Mouse (Mus musculus) induced T-regulatory cell, adult 2 months (primary cell): Measurements from ENCODE around the gene Bnip2.
"Not testable (repeated sequence)": the region's sequence is repeated elsewhere in the genome, so short reads cannot be mapped to it uniquely, and the experiment has no call there.

Experiments used
- DNase-seq: peaks from one replicate; pipeline ENCODE4 v3.0.0-alpha.2; 2012; ENCODE audit warnings: low read depth

Gene Bnip2

DNA sequence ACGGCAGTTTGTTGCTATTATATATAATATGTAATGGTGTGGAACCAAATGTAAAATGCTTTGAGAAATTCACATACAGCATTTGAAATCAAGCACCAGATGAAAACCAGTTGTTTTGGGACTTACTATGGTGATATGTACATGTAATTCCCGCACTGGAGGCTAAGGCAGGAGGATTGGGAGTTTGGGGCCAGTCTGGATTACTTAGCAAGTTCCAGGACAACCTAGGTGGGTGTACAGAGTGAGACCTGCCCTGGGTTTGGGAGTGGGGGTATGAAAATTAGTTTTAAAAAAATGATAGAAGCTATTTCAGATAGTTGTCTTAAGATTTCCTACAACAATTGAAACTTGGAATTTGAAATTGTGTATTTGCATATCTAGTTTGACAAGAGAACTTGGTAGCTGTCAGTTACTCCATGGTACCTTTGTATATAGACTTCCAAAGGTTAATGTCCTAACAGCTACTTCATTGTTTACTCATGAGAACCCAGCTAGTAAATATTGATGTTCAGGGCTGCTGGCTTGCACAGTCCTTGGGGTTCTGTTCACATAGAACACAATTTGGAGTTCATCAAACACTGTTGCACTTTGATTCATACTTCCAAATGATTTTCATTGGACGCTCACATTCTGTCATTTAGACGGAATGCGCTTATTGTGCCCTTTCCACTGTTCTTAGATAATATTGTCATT lies 21.7 kb downstream of the Bnip2 start:
- DNase-seq, result peak; percentile 18

DNA sequence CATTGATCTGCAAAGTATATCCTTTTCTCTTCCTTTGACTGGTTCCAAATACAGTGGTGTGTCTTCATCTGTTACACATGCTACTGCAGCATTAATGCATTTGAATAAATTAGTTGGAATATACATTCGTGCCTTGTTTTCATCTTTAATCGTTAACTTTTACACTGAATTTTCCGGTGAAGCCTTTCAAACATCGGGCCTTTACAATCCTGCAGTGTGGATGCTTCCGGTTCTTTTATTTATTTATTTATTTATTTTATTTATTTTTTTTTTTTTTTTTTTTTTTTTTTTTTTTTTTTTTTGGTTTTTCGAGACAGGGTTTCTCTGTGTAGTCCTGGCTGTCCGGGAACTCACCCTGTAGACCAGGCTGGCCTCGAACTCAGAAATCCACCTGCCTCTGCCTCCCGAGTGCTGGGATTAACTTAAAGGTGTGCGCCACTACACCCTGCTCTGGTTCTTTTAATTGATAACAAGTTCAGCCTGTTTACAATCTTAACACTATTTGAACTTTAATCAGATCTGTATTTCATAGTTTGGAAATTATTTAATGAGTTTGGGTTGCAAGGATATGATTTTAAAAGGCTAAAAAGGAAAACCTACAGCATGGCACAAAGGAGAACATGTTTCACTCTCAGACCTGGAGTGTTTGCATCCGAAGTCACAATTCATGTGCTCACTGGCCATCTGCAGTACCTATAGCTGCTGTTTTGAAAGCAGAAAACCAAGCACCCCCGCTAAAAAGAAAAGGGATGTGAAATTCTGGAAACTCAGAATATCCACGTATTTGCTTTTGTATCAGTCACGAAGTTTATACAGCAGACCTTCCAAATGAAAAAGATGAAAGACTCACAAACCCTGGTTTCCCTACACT lies 22.5 kb downstream of the Bnip2 start:
- DNase-seq, result no peak

DNA sequence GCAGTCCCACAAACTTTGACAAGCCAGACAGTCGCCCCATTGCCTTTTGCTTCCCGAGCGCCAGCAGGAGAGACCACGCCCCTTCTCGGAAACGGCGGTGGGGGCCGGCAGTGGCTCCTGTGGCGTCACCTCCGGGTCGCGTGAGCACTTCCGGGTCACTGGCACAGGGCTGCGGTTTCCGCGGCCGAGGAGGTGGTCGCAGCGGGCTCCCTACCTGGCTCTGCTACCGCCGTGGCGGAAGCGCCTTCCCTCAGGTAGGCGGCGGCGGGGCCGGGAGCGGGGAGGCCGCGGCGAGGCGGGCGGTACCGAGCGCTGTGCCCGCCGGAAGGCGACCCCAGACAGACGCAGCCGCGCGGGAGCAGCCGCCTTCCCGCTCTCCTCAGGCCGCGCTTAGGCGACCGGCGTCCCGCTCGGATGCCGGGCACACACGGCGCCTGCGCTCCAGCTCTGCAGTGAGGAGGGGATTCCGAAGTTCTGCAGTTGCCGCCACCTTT lies 23.2 kb downstream of the Bnip2 start, which contains the start of gene Gtf2a2:
TSS of gene Gtf2a2 (plus strand) at position 143 of the 494 bp plus-strand sequence.
- peak; percentile 96 for DNase-seq

DNA sequence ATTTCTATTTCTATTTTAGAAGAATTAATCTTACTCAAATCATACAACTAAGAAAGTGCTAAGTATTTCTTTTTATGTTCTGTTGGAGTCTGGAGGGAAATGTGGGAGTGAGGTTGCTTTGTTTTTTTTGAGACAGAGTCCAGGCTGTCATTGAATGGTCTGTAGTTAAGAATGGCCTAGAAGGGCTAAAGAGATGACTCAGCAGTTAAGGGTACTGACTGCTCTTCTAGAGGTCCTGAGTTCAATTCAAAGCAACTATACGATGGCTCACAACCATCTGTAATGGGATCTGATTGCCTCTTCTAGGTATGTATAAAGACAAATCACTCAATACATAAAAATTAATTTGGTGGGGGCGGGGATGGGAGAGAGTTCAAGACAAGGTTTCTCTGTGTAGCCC lies 26.4 kb downstream of the Bnip2 start:
- DNase-seq, result no peak

DNA sequence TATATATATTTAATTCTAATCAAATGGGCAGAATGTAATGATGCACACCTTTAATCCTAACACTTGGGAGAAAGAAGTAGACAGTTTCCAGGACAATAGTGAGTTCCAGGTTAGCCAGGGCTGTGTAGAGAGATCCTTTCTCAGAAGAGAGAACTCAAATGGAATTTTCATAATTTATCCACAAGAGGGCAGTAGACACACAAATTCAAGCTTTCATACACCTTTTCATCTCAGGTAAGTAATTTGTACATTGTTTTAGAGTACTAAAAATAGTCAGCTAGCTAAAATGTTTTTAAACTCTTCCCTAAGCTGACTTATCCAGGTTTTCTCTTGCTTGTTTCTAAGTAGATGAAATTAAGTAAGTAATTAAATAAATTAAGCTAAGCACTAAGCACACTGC lies 29.6 kb downstream of the Bnip2 start:
- peak; percentile 75 for DNase-seq

DNA sequence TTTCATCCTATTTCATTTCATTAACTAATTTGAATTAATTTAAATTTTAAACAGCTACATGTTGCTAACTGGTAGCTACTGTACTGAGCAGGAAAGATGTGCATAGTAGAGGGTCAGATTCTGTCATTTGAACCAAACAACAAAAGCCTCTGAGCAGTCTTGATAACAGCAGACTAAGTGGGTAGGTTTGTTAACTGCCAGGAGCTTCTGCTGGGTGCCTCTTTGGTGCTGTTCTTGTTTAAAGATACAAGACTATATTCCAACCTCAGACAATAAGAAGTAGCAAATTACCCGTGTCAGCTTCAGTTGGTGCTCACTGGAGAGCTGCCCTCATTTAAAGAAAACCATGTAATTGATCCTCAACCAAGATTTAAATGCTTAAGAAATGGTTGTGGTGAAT lies 32.3 kb downstream of the Bnip2 start:
- no peak for DNase-seq

DNA sequence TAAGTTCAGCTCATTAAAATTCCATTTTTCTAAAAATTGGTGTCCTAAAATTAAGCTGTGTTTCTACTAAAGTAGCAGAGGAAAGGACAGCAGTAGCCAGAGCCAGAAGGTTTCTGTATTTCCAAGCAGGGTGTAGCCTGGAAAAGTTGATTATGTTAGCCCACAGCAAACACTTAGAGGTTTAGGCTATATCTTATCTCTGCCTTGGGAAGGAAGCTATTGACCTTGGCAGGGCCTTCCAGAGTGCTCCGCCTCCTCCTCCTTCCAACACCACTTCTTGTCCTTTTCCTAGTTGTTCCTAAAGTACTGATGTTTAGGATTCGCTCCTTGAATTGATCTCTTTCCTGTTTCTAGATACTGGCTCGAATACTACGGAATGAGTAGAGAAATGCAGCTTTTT lies 32.8 kb downstream of the Bnip2 start:
- DNase-seq, result no peak

DNA sequence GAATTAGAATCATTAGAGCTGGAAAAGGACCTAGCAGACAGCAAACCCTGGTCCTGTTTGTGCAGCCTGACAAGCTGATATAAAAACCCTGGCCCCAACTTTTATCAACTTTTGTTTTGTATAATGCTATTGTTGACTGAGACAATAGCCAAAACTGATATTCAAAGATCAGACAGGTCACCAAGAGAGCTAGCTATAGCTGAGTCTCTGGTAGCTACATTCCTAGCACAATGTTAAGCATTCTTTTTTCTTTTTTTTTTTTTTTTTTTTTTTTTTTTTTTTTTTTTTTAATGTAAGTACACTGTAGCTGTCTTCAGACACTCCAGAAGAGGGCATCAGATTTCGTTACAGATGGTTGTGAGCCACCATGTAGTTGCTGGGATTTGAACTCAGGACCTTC lies 34.3 kb downstream of the Bnip2 start:
- DNase-seq, result not testable (repeated sequence)

DNA sequence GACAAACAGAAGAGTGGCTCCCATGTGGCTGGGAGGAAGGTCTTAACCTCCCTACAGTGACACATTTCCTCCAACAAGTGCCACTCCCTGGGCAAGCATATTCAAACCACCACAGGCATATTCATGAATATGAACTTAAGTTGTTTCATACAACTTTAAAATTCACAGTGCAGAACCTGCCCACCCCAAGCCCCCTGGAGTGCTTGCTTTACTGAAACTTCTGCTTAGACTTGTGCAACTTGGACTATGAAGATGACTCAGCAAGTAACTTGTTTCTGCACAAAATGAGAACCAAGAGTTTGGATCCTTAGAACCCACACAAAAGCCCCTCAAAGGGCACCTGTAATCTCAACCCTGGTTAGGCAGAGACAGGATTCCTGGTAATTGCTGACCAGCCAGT lies 35.4 kb downstream of the Bnip2 start:
- DNase-seq, result no peak

DNA sequence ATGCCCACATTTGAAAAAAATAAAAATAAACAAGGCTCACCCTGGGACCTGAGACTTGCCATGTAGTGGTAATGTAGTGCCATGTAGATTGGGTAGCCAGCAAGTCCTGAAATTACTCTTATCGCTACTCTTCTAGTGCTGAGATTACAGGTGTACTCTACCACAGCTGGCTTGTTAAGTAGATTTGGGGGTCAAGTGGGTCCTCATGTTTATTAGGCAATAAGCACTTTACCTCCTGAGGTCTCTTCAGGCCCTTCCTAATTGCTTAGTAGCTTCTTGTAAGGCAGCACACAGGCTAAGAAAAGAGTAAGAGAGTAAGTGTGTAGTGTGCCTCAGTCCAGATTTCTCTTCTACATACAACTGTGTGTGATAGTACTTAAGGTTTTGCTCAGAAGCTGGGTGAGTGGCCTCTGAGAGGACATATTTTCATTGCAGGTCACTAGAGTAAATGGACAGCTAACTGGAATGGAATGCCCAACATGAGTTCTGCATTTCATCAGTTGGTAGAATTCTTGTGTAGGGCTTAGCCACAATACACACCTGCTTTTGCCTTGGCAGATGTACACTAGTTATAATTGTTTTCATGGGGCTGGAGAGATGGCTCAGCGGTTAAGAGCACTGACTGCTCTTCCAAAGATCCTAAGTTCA lies 36.2 kb downstream of the Bnip2 start:
- no peak for DNase-seq

DNA sequence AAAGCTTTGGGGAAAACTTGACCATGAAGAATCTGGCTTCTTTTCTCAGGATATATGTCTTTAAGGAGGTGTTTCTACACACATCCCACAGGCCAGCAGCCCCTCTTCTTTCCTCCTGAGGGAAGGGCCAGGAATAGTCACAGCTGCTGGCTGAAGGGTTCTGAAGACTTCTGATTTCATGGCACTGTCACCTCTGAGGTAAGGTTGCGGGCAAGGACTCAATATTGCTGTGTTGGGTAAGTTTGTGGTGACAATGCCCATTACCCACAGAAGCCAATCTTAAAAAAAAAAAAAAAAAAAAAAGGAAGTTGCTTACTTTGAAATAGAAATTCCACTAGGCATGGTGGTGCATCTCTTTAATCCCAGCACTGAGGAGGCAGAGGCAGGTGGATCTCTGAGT lies 42.9 kb downstream of the Bnip2 start:
- no peak for DNase-seq

DNA sequence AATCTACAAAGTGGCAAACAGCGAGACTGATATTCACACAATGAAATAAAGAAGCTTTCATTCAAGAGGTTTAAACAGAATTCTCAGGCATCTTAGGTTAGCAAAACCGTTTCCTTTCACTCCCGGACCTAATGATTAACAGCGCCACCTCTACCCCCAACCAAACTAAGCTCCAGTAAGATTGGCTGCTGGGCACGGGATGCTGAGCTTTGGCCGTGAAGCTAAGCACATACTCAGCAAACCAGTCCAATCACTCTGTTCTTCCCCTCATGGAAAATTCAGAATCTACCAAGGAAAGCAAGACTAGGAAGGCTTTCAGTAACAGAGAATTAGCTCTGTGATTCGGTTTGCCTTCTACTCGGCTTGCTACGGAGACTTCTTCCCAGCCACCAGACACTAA lies 43.8 kb downstream of the Bnip2 start:
- no peak for DNase-seq

DNA sequence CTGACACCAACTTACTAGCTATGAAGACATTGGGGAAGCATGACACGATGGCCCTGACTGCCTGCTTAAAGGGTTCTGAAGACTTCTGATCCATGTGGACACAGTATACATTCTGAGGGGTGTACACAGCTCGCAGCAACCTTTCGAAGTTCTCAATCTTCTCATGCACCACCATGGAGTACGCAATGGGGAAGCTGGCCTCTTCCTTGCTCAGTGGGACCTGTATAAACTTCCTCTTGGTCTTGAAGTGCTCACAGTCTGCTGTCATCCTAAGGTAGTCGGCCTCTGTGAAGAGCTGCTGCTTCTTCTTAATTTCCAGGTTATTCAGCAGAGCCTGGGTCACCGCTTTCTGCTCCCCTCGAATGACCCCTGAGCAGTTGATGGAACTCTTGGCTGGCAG lies 45.4 kb downstream of the Bnip2 start:
- no peak for DNase-seq

DNA sequence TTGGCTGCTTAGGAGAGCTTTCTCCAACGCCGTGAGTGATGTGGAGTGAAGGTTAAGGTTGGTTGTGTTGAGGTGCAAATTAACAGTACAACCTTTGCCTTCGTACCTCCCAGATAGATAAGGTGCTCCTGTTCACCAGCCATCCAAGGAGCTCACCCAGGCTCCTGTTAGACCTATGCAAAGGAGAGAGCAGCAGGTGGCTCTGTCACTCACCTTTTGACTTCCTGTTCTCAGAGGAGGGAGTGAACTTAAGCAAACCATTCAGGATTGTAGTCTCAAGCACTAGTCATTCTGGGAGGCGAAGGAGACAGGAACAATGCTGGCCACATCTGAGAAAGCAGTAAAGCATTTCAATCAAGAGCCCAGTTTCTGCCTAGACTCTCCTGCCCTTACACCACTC lies 47.4 kb downstream of the Bnip2 start:
- no peak for DNase-seq

DNA sequence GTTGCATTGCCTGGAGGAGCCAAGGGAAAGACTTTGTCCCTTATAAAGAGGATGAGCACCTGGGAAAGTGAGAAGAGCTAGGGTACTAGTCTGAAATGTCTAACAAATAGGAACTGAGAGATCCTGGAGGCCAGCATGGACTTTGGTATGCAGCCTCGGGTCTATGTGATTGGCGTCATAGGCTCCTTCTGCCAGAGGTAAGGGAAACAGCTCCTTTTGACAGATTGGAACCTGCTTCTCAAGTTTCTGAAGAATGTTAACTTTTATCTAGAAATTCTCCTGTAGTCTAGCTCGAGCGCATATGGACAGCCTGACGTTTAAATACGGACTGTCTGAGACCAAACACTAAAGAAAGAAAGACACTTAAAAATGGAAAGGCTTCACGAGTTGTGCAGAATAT lies 48.7 kb downstream of the Bnip2 start, which contains the start of gene Gcnt3:
TSS of gene Gcnt3 (minus strand) at position 101 of the 400 bp plus-strand sequence.
- DNase-seq, result no peak

DNA sequence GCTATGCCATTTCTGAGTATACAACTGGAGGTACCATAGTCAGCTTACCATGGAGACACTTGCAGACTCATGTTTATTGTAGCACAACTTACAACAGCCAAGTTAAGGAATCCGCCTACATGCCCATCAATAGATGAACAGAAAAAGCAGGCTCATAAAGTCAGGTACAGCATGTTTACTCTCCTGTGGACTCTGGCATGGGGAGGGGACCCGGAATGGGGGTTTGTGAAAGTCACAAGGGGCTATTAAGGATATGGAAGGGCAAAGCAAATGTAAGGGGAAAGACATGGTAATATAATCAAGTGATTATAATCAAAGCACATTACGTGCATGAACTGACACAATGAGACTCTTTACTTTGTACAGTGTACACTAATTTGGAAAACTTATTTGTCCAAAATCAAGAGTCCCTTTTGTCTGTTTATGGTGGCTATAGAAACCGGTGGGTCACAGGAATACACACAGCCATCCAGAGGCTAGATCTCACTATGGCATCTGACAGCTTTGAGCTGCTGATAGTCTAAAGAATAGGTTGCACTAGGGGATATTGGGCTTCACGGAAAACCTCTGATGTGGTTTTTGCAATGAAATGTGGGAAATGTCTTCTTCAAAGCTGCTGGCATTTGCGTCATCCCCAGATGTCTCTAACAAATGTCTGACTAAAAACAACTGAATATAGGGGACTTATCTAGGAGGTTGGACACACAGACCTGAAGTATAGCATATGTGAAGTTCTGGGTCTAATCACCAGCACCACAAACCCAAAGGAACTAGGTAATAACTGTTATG lies 50.5 kb downstream of the Bnip2 start:
- DNase-seq, result peak; percentile 54

DNA sequence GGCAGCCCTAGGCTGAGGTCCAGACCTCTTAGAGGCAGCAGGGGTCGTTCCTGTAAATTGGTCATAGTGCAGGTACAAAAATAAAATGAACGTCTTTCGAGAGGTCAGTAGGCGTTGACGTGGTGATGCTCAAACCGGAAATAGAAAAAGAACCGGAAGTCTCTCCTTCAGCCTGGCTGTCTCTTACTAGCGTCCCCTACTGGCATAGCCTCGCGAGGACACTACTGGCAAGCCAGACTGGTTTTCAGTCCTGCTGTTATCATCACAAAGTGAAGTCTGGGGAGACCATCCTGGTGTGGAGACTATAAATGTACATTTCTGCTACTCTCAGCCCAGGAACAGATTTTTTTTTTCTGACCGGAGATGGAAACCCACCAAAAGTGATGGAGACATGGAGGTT lies 51.3 kb downstream of the Bnip2 start:
- DNase-seq, result peak; percentile 27

DNA sequence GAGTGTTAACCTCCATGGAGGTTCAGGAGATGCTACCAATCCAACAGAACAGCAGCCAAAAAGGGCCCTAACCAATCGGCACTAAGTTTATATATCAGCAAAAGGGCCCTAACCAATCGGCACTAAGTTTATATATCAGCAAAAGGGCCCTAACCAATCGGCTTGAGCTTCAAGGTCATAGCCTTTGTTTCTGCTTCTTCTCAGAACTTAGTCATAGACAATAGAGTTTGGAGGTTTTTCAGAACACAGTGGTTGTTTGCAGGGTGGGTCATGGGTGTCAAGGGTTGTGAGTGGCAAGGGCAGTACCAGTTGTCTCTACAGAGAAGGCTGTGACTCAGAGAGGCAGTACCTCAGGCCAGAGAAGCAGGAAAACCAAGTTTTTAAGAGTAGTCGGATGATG lies 52.9 kb downstream of the Bnip2 start:
- no peak for DNase-seq

DNA sequence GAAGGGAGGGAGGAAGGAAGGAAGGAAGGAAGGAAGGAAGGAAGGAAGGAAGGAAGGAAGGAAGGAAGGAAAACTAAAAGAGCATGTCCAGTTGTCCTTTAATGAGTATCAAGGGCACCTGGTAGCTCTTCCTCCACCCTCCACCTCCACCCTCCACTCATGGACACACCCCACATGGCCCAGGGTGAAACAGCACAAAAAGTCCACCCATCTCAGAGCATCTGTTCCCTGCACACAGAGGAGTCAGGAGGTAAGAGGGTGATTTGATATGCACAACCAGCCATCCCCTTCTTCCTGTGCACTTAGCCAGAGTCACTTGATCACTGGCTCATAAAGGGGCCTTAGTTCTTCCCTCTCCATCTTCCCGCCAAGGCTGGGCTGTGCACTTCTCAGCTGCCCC lies 53.7 kb downstream of the Bnip2 start:
- DNase-seq, result no peak

DNA sequence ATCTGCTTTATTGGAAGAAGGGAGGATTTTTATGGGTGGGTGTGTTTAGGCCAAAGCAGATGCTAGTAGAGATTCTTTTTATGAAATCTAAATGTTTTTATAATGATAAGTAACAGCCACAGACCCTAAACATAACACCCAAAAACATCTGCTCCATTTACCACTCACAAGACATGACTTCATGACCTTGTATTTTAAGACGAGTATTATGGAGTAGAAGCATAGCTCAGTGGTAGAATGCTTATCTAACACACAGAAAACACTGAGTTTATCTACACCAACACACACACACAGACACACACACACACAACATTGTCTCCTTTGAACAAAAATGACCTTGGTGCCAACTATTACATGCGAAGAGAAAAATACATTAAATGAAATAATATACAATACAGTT lies 55.6 kb downstream of the Bnip2 start:
- DNase-seq, result no peak

DNA sequence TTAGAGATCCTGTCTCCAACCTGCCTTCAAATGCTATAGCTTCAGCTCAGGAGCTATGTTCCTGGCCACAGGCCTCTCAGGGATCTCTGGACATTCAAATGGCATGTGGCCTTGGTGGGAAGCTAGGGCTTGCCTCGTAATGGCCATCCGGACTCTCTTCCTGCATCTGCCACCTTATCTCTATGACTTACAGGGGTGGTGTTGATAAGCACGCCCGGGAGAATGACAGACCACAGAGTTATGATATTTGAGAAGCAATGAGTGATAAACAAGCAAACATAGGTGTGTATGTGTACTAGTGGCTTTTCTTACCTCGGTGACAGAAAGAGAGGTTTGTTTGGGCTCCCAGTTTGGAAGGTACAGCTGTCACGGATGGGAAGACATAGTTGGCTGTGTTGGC lies 57.0 kb downstream of the Bnip2 start:
- DNase-seq, result no peak

DNA sequence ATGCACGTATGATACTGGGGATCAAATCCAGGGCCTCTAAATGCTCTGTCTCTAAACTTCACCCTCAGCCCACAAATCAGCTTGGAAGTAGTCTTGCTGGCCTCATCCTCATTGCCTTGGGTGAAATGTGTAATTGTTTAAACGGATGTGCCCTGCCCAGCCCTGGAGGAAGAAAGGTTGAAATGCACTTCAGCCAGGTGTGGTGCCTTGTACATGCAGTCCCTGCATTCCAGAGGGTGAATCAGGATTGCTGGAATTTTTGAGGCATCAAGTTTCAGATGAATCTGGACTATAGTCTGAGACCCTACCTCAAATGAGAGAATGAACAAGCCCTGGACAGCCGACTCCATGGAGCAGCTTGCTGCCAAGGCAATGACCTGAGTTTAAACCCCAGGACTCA lies 58.6 kb downstream of the Bnip2 start:
- no peak for DNase-seq
